Mouse (Mus musculus): Measurements from ENCODE around the gene Hmgcl.
"Not testable (repeated sequence)": the region's sequence is repeated elsewhere in the genome, so short reads cannot be mapped to it uniquely, and the experiment has no call there.

Hmgcl gene

GRCm38 (mm10) chr4:135926195-135926808 is 19.9 kb upstream of the Hmgcl start:
- no peak for DNase-seq (ENCODE audit: extremely low spot score, low read depth, low spot score)

GRCm38 (mm10) chr4:135926861-135927260 is 19.4 kb upstream of the Hmgcl start:
- no peak for DNase-seq (ENCODE audit: extremely low spot score, low read depth, low spot score)

- DNase-seq (ENCODE audit: extremely low spot score, low read depth, low spot score) = no peak
These were observed 17.9 kb upstream of the Hmgcl start for GRCm38 (mm10) chr4:135928376-135928775.

- DNase-seq (ENCODE audit: extremely low spot score, low read depth, low spot score) = no peak
These were observed 16.8 kb upstream of the Hmgcl start for GRCm38 (mm10) chr4:135929405-135929804.

GRCm38 (mm10) chr4:135929828-135930227 is 16.4 kb upstream of the Hmgcl start:
- DNase-seq (ENCODE audit: extremely low spot score, low read depth, low spot score) = no peak

- DNase-seq (ENCODE audit: extremely low spot score, low read depth, low spot score) = no peak
These were observed 16.0 kb upstream of the Hmgcl start for GRCm38 (mm10) chr4:135930239-135930638.

- DNase-seq (ENCODE audit: extremely low spot score, low read depth, low spot score) = no peak
These were observed 14.4 kb upstream of the Hmgcl start for GRCm38 (mm10) chr4:135931832-135932231.

GRCm38 (mm10) chr4:135934708-135935500 is 11.3 kb upstream of the Hmgcl start:
- DNase-seq (ENCODE audit: extremely low spot score, low read depth, low spot score) = no peak

GRCm38 (mm10) chr4:135935502-135935901 is 10.7 kb upstream of the Hmgcl start:
- no peak for DNase-seq (ENCODE audit: extremely low spot score, low read depth, low spot score)

- no peak for DNase-seq (ENCODE audit: extremely low spot score, low read depth, low spot score)
These were observed 7.4 kb upstream of the Hmgcl start for GRCm38 (mm10) chr4:135938858-135939257.

- not testable (repeated sequence) for DNase-seq (ENCODE audit: extremely low spot score, low read depth, low spot score)
These were observed 5.2 kb upstream of the Hmgcl start for GRCm38 (mm10) chr4:135941026-135941425.

GRCm38 (mm10) chr4:135942193-135942592 is 4.1 kb upstream of the Hmgcl start:
- DNase-seq (ENCODE audit: extremely low spot score, low read depth, low spot score) = no peak

- DNase-seq (ENCODE audit: extremely low spot score, low read depth, low spot score) = no peak
These were observed 2.9 kb upstream of the Hmgcl start for GRCm38 (mm10) chr4:135943389-135943788.

- DNase-seq (ENCODE audit: extremely low spot score, low read depth, low spot score) = no peak
These were observed 542 bp upstream of the Hmgcl start for GRCm38 (mm10) chr4:135945706-135946105.

- DNase-seq (ENCODE audit: extremely low spot score, low read depth, low spot score) = no peak
These were observed 532 bp downstream of the Hmgcl start for GRCm38 (mm10) chr4:135946659-135947301.

GRCm38 (mm10) chr4:135948142-135948541 is 1.9 kb downstream of the Hmgcl start:
- no peak for DNase-seq (ENCODE audit: extremely low spot score, low read depth, low spot score)

- no peak for DNase-seq (ENCODE audit: extremely low spot score, low read depth, low spot score)
These were observed 3.2 kb downstream of the Hmgcl start for GRCm38 (mm10) chr4:135949475-135949874.

GRCm38 (mm10) chr4:135949911-135950310 is 3.7 kb downstream of the Hmgcl start:
- no peak for DNase-seq (ENCODE audit: extremely low spot score, low read depth, low spot score)

GRCm38 (mm10) chr4:135950365-135950764 is 4.1 kb downstream of the Hmgcl start:
- no peak for DNase-seq (ENCODE audit: extremely low spot score, low read depth, low spot score)

- no peak for DNase-seq (ENCODE audit: extremely low spot score, low read depth, low spot score)
These were observed 5.3 kb downstream of the Hmgcl start for GRCm38 (mm10) chr4:135951505-135951904.

GRCm38 (mm10) chr4:135953179-135953578 is 6.9 kb downstream of the Hmgcl start:
- DNase-seq (ENCODE audit: extremely low spot score, low read depth, low spot score) = no peak

GRCm38 (mm10) chr4:135954241-135954640 is 8.0 kb downstream of the Hmgcl start:
- DNase-seq (ENCODE audit: extremely low spot score, low read depth, low spot score) = no peak

All from hindlimb bud, embryonic 11.5 days (tissue).